Mouse (Mus musculus) adrenal gland, adult (tissue): ENCODE measurements around the gene Hsf5.
A peak's percentile ranks its signal among the peaks of the same experiment; 100 is the strongest.

Experiments used
- DNase-seq, 2 experiments: peaks; one replicate each; pipeline ENCODE4 v3.0.0; 2022 to 2023; ENCODE audit warnings: low spot score in 1 of 2; ENCODE audit not compliant: inconsistent age in 2 of 2

Gene Hsf5

DNA sequence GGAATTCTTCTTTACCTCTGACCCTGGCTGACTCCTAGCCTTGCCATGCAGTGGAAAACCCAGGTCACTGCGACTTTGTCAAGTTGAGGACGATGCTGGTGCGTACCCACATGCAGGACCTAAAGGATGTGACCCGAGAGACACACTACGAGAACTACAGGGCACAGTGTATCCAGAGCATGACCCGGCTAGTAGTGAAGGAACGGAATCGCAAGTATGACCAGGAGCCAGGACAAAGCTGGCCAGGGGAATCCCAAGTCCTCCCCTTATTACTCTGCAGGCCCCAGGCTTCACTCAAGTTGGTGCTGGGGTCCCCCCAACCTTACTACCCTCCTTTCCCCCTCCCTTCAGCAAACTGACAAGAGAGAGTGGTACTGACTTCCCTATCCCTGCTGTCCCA, 27.4 kb upstream of the Hsf5 start:
- peak in 1 of 2 experiments; percentile 50 for DNase-seq

DNA sequence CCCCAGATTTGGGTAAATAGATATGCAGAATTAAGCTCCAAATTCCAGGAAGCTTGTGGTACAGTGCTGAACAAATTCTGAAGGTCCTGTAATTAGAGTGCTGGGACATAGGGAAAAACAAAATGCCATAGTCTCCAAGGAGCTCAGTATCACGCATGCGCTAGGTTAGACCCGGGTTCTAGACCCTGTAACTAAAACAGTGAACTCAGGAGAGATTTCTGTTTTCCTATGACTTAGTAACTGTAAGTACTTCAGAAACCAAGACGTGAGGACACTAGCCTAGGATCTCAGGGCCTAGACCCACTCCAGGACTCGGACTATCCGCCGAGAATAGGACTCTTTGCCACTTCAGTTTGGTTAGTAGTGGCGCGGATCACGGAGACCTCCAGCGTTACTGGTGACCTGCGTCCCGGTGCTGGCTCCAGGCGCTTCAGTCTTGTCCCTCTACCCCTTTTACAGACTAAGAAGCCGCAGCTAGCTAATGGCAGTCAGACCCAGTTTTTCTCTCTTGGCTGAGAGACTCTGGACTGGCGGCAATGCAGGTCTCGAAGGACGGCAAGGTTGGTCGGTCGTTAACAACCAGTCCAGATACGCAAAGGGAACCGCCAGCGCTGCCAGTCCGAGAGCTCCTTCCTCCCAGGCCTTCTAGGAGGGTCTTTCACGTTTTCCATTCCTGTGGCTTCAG, 26.0 kb upstream of the Hsf5 start:
- peak; percentile 63 to 88 for DNase-seq

DNA sequence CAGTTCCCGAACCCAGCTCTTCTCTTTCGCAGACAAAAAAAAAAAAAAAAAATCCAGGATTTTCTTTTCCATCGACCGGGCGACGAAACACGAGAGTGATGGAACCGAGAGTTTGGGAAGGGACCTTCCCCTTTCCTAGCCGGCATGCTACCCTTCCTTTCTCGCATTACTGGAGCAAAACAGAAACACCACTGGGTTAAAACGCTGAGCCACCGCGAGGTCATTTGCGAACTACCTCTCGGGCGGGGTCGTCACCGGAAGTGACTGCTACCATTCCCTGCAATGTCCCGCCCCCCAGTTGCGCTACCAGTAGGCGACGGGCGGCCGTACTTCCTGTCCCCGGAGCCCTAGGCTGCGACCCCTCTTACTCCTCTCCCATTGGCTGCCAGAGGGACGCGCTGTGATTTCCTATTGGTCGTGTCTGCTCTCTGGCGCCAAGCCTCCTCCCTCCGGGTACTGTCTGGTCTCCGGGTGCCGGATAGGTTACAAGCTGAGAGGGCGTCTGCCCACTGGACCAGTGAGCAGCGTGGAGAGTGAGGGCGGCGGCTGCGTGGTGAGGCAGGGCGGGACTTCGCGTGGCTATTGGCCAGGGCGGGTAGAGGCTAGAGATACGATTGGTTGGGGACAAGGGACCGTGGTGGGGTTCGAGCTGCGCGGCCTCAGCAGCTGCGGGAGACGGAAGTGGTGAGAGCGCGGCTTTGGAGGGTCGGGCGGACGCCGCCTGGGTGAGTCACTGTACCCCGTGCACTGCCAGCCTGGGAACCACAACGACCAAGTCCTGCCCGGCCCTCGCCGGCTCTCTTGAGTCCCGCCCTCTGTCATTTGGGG, 25.2 kb upstream of the Hsf5 start, which contains the start of gene Mtmr4:
TSS of gene Mtmr4 (plus strand) at position 637 of the 828 bp plus-strand sequence.
- DNase-seq: peak; percentile 100

DNA sequence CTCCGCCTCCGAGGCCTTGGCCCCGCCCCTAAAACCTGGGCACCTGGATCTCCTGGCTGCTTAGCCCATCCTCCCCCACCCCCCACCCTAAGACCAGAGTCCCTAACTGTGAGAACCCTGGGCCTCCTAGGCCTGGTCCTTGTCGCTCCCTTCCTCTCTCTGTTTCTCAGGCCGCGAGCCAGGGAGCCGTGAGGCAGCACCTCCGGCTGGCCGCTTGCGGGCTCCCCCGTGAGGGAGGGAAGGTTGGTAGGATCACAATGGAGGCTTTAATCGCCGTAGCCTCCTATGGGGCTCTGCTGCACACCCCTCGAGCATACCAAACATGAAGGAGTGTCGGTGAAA, 24.6 kb upstream of the Hsf5 start:
- DNase-seq: no peak

DNA sequence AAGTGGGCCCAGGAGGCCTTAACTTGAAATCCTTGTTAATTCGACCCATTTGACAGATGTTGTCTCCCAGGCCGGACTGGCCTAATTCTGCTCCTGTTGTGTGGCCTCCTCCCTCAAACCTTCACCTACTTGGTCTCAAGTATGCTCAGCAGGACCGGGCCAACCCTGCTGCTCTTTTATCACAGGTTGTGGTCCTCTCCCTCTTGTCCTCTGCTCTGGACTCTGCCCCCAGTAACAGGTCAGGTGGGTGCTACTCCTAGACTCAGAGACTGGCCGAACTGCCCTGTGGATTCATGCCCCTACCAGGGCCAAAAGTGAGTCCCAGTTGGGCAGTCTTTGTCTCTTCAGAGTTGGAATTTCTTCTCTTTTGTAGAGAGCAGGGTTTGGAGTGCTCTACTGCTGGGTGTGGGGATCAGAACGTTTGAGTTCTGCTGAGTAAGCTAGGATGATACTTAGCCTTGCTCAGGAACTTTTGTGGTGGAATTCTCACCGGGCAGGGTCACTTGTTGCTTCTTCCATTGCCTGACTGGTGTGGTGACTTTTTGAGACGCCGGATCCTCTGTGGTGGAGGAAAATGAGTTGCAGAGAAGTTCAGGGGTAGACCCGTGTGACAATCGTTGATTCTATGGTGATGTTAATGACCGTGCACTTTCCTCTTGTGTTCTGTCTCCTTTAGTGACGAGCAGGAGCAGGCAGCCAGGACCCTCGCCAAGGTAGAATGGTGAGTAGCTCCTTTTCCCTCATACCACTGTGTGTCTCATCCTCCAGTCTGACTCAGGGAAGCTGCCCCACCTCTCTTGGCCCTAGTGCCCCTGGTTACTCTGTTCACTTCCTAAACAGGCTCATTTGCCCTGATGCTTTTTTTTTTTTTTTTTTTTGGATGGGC, 24.0 kb upstream of the Hsf5 start:
- peak in 1 of 2 experiments; percentile 41 for DNase-seq

DNA sequence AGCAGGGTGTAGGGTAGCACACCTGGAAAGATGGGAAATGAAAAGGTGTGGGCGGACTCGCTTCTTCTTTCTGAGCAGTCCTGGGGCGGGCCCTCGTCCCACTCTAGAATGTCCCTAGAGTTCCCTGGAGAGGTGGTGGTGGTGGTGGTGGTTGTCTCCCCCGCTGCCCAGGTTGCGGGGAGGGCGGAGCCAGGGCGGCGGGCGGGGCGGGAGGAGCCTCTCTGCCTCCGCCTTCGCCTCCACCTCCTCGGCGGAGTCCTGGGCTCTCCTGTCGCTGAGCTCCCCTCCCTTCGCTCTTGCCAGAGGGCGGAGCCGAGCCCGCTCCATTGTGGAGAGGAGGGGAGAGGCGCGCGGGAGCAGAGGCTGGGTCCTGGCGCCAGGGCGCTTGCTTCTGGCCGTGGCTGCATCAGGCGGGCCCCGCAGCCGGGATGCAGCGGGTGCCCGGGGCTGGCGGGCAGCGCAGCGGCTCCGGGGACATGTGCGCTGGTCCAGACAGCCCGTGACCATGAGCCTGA, 21.6 kb upstream of the Hsf5 start:
- peak; percentile 93 to 96 for DNase-seq

DNA sequence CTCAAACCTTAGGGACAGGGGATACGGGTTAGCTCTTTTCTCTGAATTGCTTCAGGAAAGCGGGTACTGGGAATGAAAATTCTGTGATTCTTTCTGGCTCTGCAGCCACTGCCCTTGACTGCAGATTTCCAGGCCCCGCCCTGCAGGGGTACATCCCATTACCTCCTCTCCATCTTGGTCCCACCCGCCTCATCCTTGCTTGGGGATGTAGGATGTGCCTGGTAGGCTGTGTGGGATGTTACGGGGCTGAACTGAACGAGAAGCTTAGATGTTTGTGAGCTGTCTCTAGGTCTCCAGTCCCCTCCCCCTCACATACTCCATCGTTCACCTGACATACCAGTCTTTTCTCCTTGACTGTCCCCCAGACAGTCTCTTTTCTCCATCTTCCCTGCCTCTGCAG, 21.0 kb upstream of the Hsf5 start:
- DNase-seq: no peak

DNA sequence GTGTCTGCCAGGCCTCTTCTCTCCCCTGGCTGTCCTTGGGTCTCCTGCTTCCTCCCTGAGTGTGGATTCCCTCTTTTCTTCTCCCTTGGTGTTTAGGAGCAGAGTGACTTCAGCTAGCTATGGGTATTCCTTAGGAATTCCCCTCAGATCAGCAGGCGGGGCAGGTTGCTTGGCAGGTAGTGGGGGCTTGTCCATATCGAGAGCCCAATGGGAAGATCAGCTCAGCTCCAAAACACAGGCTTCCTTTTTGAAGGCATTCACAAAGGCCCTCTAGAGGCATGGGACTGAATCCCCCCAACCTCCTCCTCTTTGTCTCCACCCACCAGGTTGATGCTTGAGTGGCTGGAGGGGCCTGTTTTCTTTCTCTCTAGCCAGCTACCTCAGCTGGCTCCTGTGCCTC, 20.5 kb upstream of the Hsf5 start:
- DNase-seq: peak in 1 of 2 experiments; percentile 37

DNA sequence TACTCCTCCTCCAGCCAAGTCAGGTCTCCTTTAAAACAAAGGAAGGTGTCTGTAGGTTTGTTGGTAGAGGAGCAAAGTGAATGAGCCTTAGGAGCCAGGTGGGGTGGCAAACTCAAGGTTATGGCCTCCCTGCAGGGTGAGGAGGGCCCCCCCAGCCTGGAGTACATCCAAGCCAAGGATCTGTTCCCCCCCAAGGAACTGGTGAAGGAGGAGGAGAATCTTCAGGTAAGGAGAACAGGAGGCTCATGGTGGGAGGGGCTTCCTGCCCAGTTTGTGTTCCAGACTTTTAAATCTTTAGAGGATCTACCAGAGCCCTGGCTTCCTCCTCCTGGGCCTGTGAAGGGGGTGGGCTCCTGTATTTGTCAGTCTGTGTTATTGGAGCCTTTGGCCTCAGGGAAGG, 19.9 kb upstream of the Hsf5 start:
- peak in 1 of 2 experiments; percentile 30 for DNase-seq

DNA sequence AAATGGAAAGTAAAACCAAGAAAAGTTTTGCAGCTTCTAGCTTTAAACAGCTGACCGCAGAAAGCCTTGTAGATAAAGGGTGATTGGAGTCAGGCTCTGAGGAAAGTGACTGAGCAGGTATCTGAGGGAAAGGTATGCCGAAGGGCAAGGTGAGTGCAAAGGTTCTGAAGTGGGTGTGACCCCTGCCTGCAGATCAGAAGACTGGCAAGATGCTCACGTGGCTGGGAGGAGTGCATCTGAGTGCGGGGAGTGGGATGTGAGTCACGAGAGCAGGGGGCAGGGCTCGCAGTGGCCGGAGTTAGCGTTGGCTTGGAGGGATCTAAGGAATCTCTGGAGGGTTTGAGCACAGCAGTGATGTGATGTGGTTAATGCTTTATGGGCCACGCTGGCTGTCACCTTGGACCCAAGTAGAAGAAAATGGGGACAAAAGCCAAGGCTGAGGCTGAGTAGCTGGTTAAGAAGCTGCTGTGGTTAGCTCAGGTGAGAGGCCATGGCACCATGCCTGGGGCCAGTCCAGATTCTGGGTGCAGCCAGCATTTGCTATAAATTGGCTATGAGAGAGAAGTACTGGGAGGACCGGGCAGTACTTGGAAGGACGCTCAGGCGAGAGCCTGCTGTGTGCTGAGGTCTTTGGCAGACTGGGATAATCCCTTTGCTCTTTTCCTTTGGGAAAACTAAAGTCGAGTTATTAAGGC, 17.4 kb upstream of the Hsf5 start:
- peak in 1 of 2 experiments; percentile 52 for DNase-seq

DNA sequence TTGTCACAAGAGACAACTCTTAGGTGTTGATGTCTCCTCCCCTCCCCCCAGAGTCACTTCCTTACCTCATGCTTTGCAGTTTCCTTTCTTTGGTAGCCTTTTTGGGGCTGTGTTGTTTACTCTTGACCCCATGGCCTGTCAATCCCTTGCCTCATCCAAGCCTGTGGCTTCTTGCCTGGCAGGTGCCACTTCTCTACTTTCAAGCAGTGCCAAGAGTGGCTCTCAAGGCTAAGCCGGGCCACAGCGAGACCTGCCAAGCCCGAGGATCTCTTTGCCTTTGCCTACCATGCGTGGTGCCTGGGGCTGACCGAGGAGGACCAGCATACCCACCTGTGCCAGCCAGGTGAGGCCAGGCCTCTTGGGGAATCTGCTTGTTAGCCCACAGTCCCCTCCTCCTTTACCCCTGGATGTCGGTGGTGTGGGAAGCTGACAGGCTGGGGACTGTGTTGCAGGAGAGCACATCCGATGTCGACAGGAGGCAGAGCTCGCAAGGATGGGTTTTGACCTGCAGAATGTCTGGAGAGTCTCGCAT, 16.6 kb upstream of the Hsf5 start:
- DNase-seq: peak in 1 of 2 experiments; percentile 45

DNA sequence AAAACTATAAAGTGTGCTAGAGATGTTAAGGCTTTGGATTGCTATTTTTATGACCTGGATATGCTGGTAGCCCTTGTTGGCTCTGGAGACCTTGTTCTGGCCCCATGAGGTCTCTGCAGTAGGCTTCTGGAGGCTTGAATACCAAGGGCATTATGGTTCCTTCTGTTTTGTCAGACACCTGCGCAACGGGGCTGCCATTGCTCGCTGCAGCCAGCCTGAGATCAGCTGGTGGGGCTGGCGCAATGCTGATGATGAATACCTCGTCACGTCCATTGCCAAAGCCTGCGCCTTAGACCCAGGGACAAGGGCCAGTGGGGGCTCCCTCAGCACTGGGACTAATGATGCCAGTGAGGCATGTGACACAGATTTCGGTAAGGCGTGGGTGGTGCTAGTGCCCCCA, 14.7 kb upstream of the Hsf5 start:
- DNase-seq: no peak

DNA sequence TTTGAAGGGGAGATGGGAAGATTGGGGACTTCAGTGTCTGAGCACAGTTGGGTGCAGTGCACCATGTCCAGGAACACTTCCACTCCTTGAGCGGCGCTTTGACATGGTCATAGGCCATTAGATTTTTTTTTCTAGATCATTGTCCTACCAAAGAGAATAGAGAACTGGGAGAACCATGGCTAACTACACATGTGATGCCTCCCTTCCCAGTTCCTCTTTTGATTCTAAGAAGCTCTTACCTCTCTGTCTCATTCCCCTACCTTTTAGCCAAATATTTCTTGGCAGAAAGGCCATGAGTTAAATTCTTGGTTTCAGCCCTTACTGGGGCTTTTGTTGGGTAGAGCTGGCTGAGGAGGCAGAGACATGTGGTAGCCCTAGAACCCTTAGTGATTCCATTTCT, 13.4 kb upstream of the Hsf5 start:
- DNase-seq: no peak

DNA sequence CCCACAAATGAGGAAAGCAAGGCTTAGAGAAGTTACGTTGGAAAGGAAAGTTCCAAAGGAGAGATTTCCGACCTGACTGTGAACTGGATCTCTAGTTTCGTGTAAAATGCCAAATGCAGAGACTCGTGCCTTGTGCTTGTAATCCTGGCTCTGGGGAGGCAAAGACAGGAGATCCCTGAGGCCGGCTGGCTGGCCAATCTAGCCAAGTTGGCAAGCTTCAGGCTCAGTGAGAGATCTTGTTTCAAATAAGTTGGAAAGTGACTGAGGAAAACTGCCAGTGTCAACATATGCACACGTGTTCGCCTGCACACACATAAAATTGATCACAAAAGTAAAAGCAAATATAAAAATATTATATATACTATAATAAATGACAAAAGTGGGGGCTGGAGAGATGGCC, 7.7 kb upstream of the Hsf5 start:
- DNase-seq: peak in 1 of 2 experiments; percentile 41

DNA sequence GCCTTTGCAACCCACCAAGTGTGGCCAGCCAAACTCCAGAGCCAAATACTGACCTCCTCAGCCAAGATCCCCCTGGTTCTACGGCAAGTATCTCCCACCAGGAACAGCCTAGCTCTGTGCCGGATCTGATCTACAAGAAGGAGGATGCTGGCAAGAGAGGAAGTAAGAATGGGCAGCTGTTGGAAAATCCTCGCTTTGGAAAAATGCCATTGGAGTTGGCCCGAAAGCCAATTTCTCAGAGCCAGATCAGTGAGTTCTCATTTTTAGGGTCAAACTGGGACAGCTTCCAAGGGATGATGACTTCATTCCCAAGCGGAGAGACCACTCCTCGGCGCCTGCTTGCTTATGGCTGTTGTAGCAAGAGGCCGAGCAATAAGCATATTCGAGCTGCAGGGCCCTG, 5.4 kb upstream of the Hsf5 start:
- DNase-seq: peak in 1 of 2 experiments; percentile 33

DNA sequence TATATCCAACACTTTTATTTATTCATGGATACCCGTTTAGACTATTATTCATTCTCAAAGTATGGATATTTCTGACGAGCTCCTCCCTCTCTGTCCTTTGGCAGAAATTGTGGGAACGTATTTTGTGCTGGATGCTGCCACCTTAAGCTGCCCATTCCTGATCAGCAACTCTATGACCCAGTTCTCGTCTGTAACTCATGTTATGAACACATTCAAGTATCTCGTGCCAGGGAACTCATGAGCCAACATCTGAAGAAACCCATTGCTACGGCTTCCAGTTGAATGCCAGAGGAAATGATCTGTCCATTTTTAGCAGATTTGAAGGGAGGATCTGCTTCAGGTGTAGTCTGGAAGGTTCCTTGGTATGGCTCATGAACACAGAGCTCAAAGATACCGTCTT, 3.0 kb upstream of the Hsf5 start:
- DNase-seq: peak in 1 of 2 experiments; percentile 20

DNA sequence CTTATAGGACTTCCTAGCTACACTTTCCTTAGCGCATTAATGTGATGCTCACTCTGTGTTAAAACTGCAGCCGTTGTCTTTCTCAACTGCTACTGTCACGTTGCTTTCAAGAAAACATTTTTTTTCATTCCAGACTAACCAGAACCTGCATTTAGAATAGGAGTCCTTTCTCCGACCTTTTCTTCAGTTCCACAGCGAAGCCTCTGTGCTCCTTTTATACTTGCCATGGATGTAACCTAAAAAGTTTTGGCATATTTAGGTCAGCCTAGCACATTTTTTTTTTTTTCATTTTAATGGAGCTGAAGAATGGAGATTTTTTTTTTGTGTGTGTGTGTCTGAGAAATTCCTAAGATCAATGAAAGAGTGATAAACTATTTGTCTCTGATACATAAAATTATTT, 1.4 kb upstream of the Hsf5 start:
- no peak for DNase-seq

DNA sequence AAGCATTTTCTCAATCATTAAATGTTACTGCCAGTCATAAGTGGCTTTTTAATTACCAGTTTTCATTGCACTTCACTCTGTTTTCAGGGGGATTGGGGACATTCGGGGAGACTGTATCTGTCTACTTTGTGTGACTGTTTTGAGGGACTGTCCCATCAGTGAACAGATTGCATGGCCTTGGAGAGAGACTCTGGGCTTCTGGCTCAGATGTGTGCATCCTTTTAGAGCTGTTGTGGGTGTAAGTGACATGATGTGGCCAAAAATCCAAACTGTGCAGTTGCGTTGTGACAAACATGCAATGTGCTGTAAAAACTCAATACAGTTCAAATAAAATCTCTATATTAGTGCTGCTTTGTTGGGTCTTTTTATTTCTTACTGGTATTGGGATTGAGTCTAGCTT, 1.0 kb upstream of the Hsf5 start:
- no peak for DNase-seq

DNA sequence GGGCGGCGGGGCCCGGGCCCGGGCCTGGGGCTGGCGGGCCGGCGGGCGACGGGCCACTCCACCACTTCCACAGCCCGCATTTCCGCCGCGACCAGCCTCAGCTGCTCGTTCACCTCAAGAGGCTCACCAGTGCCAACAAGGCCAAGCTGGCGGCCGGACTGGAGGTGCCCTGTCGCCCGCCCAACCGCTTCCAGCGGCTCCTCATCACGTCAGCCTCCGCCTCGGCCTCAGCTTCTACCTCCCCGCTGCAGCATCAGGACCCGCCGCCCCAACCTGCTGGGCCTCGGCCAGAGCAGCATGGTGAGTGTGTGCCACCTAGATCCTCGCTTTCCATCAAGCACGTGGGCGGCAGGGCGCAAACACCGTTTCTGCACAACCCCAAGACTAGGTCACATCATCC, 642 bp downstream of the Hsf5 start:
- no peak for DNase-seq

DNA sequence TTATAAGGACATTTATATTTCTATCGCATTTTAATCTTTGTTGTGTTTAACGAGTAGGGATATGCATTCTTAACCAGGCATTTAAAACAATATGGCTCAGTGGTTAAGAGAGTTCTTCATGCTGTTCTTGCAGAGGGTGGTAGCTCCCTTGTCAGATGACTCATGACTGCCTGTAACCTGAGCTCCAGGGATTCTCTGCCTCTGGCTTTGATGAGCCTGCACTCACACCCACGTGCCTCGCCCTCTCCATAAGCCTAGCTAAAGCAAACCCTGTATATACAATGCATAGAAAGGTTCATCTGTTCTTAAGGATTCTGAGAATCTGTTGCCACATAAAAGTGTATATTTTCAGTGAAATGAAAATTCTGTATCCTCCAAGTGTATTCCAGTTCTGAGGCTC, 6.2 kb downstream of the Hsf5 start:
- DNase-seq: no peak
